Mouse (Mus musculus) brown adipose tissue, adult 24 weeks (tissue): Measurements from ENCODE around the gene Fer. TPM values are rescaled to one million over a fixed set of nuclear protein-coding genes. Genes with fewer than 3 reads are reported as not detected.
"Not testable (repeated sequence)": the region's sequence is repeated elsewhere in the genome, so short reads cannot be mapped to it uniquely, and the experiment has no call there.

Experiments used
- H3K27ac ChIP-seq: fragments of 200-500 bp; replicated peaks from 2 replicates; pipeline ENCODE4 v1.5.1; 2012; ENCODE audit warnings: low read depth, mild to moderate bottlenecking, low read length
- H3K4me1 ChIP-seq: fragments of 200-500 bp; 2 replicates; pipeline ENCODE4 v1.6.1; 2012; ENCODE audit warnings: low read length, mixed read lengths; ENCODE audit not compliant: control insufficient read depth, insufficient read depth, insufficient read length
- H3K4me3 ChIP-seq: fragments of 200-500 bp; 2 replicates; pipeline ENCODE4 v1.5.1; 2012; ENCODE audit warnings: low read depth, mild to moderate bottlenecking, low read length, moderate library complexity; ENCODE audit not compliant: insufficient read depth
- polyA plus RNA-seq: library from polyadenylated mRNA; stranded (reverse); fragments of >200 nt; gene quantifications from 2 replicates; pipeline ENCODE4 v1.2.4, GENCODE M21; 2012; ENCODE audit not compliant: missing spikeins, insufficient read depth, insufficient read length

Fer gene
- 9.9 and 10.2 TPM in 2 replicates for polyA plus RNA-seq

- H3K27ac ChIP-seq: peak within 1 kb of the TSS; percentile 88
- no peaks in the 10 kb centered on the region for H3K4me1 ChIP-seq
- H3K4me3 ChIP-seq: peak within 1 kb of the TSS; percentile 82
Measured at GRCm38 (mm10) chr17:63863012-63863630, at the start of gene Fer. Fer (plus strand) TSS chr17:63863062.

- Histone ChIP-seq H3K4me1 (no peaks in the 10 kb centered on the region), H3K4me3 (no peak overlapping the region), H3K27ac (no peak overlapping the region)
Measured at GRCm38 (mm10) chr17:63813552-63813951, 49.3 kb upstream of the Fer start.

- Histone ChIP-seq H3K27ac (no peak overlapping the region), H3K4me3 (no peak overlapping the region), H3K4me1 (no peaks in the 10 kb centered on the region)
Measured at GRCm38 (mm10) chr17:63818444-63819027, 44.3 kb upstream of the Fer start.

GRCm38 (mm10) chr17:63824141-63824540 is 38.7 kb upstream of the Fer start:
- H3K4me1 ChIP-seq: no peaks in the 10 kb centered on the region
- no peak overlapping the region for H3K4me3 ChIP-seq
- H3K27ac ChIP-seq: no peak overlapping the region

- Histone ChIP-seq H3K4me3 (no peak overlapping the region), H3K27ac (no peak overlapping the region), H3K4me1 (no peaks in the 10 kb centered on the region)
Measured at GRCm38 (mm10) chr17:63826196-63826595, 36.7 kb upstream of the Fer start.

- Histone ChIP-seq H3K27ac (no peak overlapping the region), H3K4me1 (no peaks in the 10 kb centered on the region), H3K4me3 (no peak overlapping the region)
Measured at GRCm38 (mm10) chr17:63826767-63827166, 36.1 kb upstream of the Fer start.

GRCm38 (mm10) chr17:63828561-63829332 is 34.1 kb upstream of the Fer start:
- H3K4me1 ChIP-seq: no peaks in the 10 kb centered on the region
- H3K27ac ChIP-seq: no peak overlapping the region
- H3K4me3 ChIP-seq: no peak overlapping the region

GRCm38 (mm10) chr17:63831550-63831949 is 31.3 kb upstream of the Fer start:
- Histone ChIP-seq H3K4me3 (no peak overlapping the region), H3K4me1 (no peaks in the 10 kb centered on the region), H3K27ac (no peak overlapping the region)

GRCm38 (mm10) chr17:63836223-63836622 is 26.6 kb upstream of the Fer start:
- Histone ChIP-seq H3K4me1 (no peaks in the 10 kb centered on the region), H3K4me3 (no peak overlapping the region), H3K27ac (no peak overlapping the region)

- Histone ChIP-seq H3K4me3 (no peak overlapping the region), H3K27ac (no peak overlapping the region), H3K4me1 (no peaks in the 10 kb centered on the region)
Measured at GRCm38 (mm10) chr17:63836641-63837040, 26.2 kb upstream of the Fer start.

- no peaks in the 10 kb centered on the region for H3K4me1 ChIP-seq
- no peak overlapping the region for H3K4me3 ChIP-seq
- no peak overlapping the region for H3K27ac ChIP-seq
Measured at GRCm38 (mm10) chr17:63838144-63838543, 24.7 kb upstream of the Fer start.

- no peaks in the 10 kb centered on the region for H3K4me1 ChIP-seq
- no peak overlapping the region for H3K4me3 ChIP-seq
- H3K27ac ChIP-seq: no peak overlapping the region
Measured at GRCm38 (mm10) chr17:63839636-63840269, 23.1 kb upstream of the Fer start.

- Histone ChIP-seq H3K4me3 (no peak overlapping the region), H3K4me1 (no peaks in the 10 kb centered on the region), H3K27ac (no peak overlapping the region)
Measured at GRCm38 (mm10) chr17:63842226-63842625, 20.6 kb upstream of the Fer start.

- Histone ChIP-seq H3K4me1 (peaks cover 3% of the 10 kb centered on the region; the same call in 1 of the 2 replicates), H3K4me3 (no peak overlapping the region), H3K27ac (no peak overlapping the region)
Measured at GRCm38 (mm10) chr17:63844936-63845335, 17.9 kb upstream of the Fer start.

- H3K27ac ChIP-seq, H3K4me1 ChIP-seq, H3K4me3 ChIP-seq: not testable (repeated sequence)
Measured at GRCm38 (mm10) chr17:63845766-63846165, 17.1 kb upstream of the Fer start.
